Mouse (Mus musculus): Measurements from ENCODE around the gene Osbpl3.

DNA sequence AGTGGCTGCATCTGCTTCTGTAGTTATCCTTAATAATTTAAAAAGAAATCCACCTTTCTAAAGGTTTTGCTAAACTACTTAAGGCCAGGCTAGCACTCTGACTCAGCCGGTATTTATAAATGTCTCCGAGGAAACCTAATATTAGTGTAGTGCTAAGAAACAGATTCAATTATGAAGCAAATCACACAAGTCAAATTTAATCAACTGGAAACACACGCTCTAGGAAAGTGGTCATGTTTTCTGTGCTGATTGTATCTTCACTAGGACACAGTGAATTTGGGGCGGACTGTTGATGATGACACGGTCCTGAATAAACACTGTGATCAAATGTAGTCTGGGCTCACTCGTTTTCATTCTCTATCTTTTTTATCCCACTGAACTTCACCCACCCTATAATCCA lies 40.6 kb downstream of the Osbpl3 start:
- TF ChIP-seq POLR2A (IDR thresholded peaks at IDR 0.05; ENCODE audit: extremely low read depth, insufficient read depth, low read length) (no peak), CTCF (IDR thresholded peaks at IDR 0.05; ENCODE audit: extremely low read depth, insufficient read depth, low read length) (no peak)

All from cortical plate, adult 2 months (tissue).